Mouse (Mus musculus): Measurements from ENCODE around the gene Mybpc2.

Mybpc2 gene

DNA sequence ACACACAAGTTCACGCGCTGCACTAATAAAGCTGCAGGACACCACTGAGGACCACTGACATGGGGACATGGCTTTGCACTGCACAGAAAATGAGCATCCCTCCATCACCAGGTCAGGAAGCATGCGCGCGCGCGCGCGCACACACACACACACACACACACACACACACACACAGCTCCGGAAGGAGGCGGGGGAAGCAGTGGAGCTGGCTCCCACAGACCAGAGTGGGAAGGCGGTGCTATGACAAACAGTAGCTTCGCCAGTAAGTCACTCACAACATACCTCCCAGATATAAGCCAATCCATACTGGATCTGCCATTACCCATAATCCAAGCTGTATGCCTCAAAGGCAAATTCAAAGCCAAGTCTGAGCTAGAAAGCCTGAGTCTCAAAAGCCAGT, 22.6 kb upstream of the Mybpc2 start:
- WGBS = 94% methylated on average over 13 of the region's 13 CpGs

DNA sequence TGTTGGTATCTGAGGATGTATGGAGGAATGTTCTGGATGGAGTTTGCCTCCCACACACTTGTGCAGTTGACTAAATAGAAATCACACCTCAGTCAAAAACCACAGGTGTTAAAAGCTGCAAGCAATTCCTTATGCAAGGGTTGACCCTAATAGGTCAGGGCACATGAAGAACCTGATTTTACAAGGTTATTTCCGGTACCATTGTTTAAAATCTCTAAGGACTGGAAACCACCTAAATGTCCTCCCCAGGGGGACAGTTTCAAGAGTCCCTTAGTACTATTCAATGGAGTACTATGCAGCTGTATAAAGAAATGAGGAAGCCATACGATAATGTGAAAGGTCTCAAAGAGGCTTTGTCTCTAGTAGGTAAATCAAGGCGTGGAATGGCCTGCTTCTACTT, 21.8 kb upstream of the Mybpc2 start:
- WGBS = 98% methylated on average over 3 of the region's 3 CpGs

DNA sequence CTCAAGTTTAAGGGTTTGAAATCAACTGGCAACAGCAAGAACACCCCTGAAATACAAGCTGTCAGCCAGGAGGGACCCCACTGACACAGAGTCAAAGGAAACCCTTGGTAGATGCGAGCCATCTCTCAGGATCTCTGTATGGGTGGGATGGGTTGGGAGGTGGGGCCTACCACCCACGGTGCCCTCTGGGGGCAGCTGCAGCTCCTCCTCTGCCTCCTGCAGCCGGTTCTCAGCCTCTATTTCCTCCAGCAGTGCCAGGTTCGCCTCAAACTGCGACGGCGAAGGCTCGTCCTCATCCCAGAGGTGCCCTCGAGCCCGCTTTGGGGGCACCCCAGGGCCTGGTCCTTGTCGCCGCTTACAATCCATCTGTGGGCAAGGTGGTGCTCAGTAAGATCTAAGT, 18.6 kb upstream of the Mybpc2 start:
- 82% methylated on average over 12 of the region's 12 CpGs for WGBS

GRCm38 (mm10) chr7:44542555-44542954, 18.1 kb upstream of the Mybpc2 start:
- WGBS = 91% methylated on average over 11 of the region's 11 CpGs

DNA sequence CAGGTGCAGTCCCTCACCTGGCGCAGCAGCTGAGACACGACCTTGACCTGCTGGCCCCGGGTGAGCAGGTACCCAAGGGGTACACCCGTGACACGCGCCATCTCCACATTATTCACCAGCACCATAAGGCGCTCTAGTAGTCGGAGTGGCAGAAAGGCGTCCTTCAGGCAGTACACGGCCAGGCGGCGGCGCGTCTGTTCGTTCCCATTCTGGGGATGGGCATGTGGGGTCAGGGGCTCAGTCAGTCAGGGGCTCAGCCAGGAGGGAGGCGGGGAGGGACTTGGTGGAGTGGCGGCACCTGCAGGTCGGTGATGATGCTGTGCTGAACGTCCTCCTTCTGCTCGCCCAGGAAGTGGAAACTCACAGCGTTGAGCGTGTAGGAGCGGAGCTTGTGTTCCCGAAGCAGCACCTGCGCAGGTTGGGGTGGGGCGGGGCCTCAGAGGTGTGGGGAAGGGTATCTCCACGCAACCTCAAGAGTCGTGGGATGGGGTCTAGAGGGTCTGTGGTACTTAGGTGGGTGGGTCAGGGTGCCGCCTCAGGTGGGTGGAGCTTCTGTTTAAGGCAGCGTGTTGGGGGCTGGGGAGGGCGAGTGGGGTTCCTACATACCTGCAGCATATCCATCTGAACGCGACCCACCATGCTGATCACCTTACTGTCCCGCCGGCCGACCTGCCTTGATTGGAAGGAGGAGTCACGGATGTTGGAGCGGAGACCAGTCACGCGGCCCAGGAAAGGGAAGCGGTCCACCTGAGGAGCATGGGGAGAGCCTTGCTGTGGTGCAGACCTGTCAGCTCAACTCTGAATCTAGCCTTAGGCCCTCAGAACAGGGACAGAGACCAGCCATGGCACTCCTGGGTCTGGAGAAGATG, 14.5 kb upstream of the Mybpc2 start:
- WGBS = 95% methylated on average over 41 of the region's 41 CpGs

DNA sequence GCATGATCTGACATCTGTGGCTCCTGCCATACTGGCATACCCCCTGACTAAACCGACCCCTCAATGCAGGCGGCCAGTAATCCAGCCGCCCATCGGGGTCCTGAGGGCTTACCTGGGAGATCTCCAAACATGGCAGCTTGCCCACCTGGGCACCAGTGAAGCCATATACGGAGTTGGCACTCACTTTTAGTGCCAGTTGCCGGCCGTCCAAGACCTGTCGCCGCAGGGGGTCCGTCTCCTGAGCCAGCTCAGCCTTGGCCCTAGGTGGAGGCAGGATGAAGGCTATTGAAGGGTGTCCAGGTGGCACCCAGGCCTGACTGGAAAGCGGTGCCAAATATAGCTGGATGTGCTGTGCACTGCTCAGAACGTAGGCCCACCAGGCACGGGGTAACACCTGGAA, 13.0 kb upstream of the Mybpc2 start:
- WGBS = 88% methylated on average over 13 of the region's 13 CpGs

DNA sequence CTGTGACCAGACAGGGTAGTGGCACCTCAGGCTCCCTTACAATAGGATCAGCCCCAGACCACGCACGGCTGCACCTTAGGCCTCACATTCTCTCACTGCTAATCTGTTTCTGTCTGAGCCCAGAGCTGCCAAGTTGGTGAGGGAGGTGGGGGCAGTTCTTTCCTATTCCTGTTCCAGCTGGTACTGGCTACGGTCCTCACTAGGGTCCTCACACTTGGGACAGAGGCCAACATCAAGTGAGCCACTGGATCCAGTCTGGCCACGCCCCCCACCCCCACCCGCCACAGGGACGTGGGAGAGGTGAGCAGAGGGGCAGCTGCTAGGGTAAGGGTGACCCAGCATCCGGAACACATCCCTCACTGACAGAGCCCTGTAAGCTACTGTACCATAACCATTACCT, 12.6 kb upstream of the Mybpc2 start:
- 67% methylated on average over 7 of the region's 7 CpGs for WGBS

- 53% methylated on average over 6 of the region's 6 CpGs for WGBS
Observed at GRCm38 (mm10) chr7:44536590-44536968, 12.1 kb upstream of the Mybpc2 start.

DNA sequence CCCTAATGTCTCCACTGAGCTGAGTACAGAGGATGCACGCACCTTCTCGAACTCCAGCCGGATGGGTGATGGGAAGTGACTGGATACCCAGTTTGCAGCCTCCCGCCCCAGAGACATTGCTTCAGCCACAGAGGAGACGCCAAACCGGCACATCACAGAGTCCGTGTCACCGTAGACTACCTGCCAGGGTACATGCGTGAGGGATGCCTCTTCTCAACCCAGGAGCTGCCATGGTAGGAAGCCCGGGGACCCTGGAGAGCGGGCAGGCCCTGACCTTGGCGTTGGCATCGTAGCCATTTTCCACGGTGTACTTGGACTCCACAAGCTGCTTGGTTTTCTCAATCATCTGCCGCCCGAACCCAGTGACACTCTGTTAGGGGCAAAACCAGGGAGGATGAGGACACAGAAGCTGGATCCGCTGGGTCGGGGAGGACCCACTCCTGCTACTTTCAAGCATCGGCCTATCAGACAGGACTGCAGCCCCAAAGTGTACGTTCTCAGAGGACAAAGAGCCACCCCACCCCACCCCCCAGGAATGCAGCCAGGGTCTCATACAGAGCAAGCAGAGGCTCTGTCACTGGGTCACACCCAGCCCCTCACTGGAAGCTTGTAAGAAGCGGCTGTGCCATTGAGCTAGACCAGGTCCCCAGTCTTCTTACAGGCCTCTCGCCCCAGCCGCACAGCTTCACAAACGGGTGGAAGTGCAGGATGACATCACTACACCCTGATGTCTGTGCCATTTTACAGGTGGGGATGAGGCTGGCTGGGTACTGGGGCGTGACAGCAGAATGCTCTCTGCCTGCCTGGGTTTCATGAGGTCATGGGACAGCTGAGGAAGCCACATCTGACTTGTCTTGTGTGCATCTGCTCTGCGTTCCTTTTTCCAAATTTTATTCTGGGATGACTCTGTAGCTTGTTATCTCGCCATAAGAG, 11.5 kb upstream of the Mybpc2 start:
- 90% methylated on average over 27 of the region's 27 CpGs for WGBS

DNA sequence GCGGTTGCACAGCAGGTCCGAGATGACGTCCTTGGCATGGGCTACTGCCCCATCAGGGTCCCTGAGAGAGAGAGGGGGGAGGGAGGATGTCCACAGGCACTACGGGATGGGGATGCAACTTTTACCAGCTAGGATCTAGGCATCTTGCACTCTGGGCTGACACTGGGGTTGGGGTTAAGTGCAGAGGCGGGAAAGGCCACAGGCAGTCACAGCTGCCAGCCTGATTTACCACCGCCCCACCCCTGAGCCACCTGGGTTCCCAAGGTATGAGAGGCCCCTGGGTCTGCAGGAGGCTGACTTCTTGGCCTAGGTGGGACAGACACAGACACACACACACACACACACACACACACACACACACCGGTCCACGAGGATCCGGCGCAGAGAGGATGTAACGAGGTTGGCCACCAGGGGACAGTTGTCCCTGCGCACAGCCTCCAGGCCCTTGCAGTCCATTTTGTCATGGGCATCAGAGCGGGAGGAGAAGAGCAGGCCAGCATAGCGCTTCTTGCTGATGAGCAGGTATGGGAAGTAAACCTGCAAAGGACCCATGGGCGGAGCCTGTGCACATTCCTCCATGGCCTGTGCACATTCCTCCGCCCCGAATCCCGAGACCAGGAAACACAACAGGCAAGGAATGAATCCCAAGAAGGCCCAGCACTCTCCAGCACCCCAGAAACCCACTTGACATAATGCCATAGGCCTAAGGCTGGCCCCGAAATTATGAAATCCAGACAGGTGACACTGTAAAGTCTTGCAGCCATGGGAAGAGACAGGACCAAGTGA, 10.4 kb upstream of the Mybpc2 start:
- 92% methylated on average over 19 of the region's 19 CpGs for WGBS

DNA sequence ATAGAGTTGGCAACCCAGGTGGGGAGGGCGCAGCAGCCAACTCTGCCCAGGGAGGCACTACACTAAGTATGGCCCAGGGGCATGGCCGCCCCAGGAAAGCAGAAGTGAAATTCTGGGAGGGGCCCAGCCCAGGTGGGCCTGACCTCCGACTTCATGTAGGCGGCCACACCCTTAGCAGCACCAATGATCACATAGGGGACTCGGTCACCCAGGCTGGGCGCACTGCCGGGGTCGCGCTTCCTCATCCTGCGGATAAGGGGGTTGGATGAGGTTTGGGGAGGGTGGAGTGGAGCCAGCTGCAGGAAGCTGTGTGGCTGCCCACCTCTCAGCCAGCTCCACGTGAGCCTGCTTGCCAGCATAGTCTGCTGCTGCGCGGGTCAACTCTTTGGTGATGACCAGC, 9.8 kb upstream of the Mybpc2 start:
- 92% methylated on average over 13 of the region's 13 CpGs for WGBS

- WGBS = 86% methylated on average over 12 of the region's 12 CpGs
Observed at GRCm38 (mm10) chr7:44533746-44534045, 9.2 kb upstream of the Mybpc2 start.

DNA sequence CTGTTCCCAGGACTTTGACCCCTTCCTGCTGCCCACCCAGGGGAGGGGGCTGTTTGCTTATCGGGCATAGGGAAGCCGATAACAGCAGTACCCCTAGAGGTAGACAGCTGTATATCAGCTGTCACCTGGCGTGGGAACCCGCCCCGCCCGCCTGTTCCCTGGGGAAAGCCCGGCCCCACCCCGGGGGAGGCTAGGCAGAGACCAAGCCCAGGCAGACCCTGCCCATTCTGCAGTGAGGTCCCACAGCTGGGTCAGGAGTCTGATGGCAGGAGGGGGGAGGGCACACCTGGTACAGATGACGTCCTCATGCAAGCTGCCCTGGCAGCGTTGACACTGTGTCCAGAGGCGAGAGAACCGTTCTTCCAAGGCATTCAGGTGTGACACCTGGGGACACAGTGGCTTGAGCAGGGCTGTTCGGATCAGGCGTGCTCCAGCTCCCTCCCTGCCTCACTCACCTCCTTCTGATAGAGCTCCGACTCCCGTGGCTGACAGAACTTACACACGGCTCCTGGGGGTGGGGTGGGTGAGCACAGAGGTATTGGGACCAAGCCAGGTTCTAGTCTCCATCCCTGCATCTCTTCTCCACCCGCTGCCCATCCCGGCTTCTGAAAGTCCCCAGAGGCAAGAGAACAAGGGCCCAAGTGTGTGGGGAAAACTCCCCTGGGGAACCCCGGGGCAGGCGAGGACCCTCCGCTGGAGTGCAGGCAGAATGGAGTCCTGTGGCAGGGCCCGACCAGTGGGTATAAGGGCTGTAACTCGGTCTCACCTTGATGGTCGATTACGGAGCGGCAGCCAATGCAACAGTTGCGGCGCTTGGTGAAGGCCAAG, 8.7 kb upstream of the Mybpc2 start:
- WGBS = 90% methylated on average over 29 of the region's 29 CpGs

- 85% methylated on average over 4 of the region's 4 CpGs for WGBS
Observed at GRCm38 (mm10) chr7:44531946-44532732, 7.7 kb upstream of the Mybpc2 start, which contains the start of gene Spib. Gene Spib (minus strand): TSS chr7:44532071.

- WGBS = 49% methylated on average over 5 of the region's 5 CpGs
Observed at GRCm38 (mm10) chr7:44531207-44531606, 6.8 kb upstream of the Mybpc2 start.

GRCm38 (mm10) chr7:44530507-44530906, 6.1 kb upstream of the Mybpc2 start:
- 82% methylated on average over 3 of the region's 3 CpGs for WGBS

DNA sequence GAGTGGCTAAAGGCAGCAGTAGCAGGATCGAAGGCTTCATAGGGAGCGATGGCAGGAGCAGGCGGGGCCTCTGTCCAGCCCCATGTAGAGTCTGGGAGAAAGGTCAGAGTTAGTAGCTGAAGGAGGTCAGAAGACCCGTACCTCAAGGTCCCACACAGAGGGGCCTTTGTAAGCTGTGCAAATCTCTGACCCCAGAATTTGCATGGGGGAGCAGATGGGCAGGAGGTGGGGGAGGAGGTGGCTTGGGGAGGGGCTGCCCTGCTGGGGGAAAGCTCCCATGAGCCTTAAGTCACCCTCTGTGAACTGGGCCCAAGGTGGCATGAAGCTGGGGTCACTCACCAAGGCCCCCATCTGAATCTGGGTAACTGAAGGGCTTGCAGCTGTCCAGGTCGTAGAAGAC, 5.1 kb upstream of the Mybpc2 start:
- 78% methylated on average over 5 of the region's 5 CpGs for WGBS

- 7% methylated on average over 40 of the region's 40 CpGs for WGBS
Observed at GRCm38 (mm10) chr7:44527483-44528398, 3.3 kb upstream of the Mybpc2 start.

Measured in cerebral cortex, adult 2 months (tissue).